Mouse (Mus musculus) embryonic fibroblast, embryonic 13.5 days (primary cell): Measurements from ENCODE around the gene Pkdcc.

Source experiments
- CTCF ChIP-seq: IDR thresholded peaks from 2 replicates; pipeline ENCODE4 v1.5.1; 2011; ENCODE audit warnings: mild to moderate bottlenecking, control low read depth, low read length, moderate library complexity, borderline replicate concordance; ENCODE audit not compliant: insufficient read depth
- POLR2A ChIP-seq: IDR thresholded peaks from 2 replicates; pipeline ENCODE4 v1.6.1; 2011; ENCODE audit warnings: low read depth, mild to moderate bottlenecking, control low read depth, low read length, moderate library complexity

DNA sequence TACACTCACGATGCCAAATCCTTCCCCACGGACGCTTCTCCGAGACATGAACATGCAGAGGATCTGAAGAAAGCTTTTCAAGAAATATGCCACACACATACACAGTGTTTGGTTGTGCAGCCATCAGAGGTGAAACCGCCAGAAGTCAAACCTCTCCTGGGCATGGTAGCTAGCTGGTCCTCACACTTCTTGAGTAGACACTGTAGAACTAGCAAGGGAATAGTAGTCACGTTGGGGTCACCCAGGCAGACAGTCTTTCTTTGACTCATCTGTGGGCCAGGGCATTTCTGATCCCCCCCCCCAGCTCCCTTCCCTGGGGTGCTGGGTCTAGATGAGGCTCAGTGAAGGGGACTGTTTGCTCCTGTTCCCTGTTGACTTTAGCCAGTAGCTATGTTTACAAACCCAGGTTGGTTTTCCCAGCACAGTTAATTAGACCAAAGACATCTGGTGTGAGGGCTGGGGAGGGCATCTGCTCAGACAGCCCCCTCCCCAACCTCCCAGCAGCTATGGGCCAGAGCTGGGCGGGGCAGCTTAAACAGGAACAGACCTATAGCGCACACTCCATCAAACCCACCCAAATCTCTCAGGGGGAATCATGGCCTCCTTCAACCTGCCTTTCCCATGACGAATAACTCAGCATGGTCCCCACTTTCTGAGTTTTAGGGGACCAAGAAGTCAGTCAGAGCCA, 1.7 kb upstream of the Pkdcc start:
- TF ChIP-seq CTCF (no peak), POLR2A (no peak)
